Mouse (Mus musculus) megakaryocyte-erythroid progenitor cell, adult 5-6 weeks (primary cell): ENCODE measurements around the gene Tlx1. TPM values are rescaled to one million over a fixed set of nuclear protein-coding genes. Genes with fewer than 3 reads are reported as not detected.

Experiments
- ATAC-seq: replicated peaks from 2 replicates; pipeline ENCODE4 v1.8.0; 2016; ENCODE audit warnings: mild to moderate bottlenecking, inconsistent platforms; ENCODE audit not compliant: severe bottlenecking, poor library complexity, low FRiP score, low TSS enrichment
- total RNA-seq, 2 experiments: library from RNA; stranded (forward) in 1 of 2; stranded (reverse) in 1 of 2; fragments of 200-1000, 215-1000 nt in 1 of 2; fragments of >200 nt in 1 of 2; fragmentation: Nextera tagmentation in 1 of 2; gene quantifications; 2 replicates each; pipeline ENCODE4 v1.2.3; 2014 to 2017

The Tlx1 gene
- total RNA-seq (2014; fragmentation: Nextera tagmentation) (not detected in 2 replicates), total RNA-seq (2017) (not detected in 2 replicates)

DNA sequence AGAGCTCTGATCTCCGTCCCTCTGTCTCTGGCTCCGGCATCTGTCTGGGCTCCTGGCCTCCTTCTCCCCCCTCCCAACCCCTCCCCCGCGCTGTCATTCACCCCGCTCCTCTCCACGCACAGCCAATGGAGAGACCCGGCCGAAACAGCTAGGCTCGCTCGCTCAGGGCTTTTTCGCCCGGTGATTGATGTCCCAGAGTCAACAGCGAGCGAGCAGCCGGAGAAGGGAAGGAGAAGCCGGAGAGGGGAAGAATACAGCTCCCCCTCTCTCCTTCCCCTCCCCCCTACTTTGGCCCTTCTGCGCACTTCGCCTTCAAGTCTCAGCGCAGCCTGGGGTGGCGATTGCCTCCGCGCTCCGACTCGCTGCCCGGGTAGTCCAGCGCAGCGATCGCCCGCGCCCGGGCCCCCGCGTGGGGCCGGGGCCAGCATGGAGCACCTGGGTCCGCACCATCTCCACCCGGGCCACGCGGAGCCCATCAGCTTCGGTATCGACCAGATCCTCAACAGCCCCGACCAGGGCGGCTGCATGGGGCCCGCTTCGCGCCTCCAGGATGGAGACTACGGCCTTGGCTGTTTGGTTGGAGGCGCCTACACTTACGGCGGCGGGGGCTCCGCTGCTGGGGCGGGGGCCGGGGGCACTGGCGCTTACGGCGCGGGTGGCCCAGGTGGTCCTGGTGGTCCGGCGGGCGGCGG is at the start of gene Tlx1:
Gene Tlx1 (plus strand): TSS at position 191 of the 692 bp plus-strand sequence.
- no peak for ATAC-seq

- no peak for ATAC-seq
Observed at GRCm38 (mm10) chr19:45105591-45105990, 44.9 kb upstream of the Tlx1 start.

GRCm38 (mm10) chr19:45106689-45107088 is 43.8 kb upstream of the Tlx1 start:
- ATAC-seq = no peak

DNA sequence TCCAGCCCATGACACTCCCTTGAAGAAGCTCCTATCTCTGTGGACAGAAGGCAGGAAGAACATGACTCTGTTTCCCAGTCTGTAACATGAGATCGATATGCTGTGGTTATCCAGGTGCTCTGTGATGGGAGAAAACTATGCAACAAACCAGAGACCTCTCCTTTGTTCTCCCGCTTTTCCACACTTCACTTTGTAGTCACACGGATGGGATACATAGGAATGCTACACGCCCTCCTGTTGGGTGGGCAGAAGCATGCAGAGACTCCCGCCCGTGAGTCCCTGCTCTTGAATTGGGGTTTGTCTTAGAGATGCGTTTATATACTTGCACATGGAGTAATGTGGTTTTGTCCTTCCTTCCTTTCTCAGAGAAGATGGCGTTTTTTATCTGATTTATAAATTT is 39.8 kb upstream of the Tlx1 start:
- no peak for ATAC-seq

DNA sequence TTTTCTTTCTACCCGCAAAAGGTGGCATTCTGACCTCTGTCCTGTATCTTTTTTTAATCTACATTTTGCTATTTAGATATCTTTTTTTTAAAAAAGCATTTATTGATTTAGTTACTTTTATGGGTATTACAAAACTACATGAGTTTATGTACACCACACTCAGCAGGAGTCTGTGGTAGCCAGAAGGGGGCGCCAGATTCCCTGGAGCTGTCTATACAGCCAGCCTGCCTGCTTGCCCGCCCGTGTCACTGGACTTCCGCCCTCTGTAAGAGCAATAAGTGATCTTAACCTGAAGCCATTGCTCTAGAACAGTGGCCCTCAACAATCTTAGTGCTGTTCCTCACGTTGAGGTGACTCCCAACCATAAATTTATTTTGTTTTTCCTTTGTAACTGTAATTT is 38.0 kb upstream of the Tlx1 start:
- ATAC-seq = no peak

GRCm38 (mm10) chr19:45113791-45114460 is 36.6 kb upstream of the Tlx1 start:
- no peak for ATAC-seq

DNA sequence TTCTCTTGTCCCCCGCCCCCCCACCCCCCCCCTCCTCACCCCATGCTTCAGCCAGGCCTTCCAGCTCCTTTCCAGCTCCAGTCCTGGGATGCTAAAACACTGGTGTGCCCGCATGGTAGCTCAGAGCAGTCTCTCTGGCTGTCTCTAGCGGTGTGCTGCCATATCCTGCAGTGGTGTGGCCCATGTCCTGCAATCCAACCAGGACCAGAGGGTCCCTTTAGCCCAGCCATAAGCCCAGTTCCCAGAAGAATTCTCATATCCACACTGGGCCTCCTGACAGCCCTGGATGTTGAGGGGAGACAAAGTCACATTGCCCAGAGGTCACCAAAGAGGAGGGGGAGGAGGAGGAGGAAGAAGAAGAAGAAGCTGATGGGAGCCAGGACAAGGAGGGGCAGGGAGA is 35.7 kb upstream of the Tlx1 start:
- ATAC-seq = no peak

DNA sequence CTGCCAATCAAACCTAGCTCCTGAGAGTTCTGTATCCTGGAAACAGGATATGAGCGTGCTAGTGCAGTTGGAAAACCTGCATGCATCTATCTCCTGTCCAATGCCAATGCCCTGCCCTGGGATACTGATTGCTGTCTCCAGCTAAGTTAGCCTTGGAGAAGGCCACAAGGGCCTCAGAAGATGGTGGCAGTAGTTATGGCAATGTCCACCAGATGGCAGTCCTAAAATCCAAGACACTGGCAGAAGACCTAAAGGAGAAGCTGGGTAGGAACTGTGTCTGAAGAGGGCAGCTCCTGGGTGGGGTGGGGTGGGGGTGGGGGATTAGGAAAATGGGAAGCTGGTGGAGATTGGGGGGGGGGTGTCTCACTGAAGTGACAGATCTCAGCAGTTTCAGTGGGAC is 33.7 kb upstream of the Tlx1 start:
- ATAC-seq = no peak; the same call in 1 of the 2 replicates

GRCm38 (mm10) chr19:45131966-45132628 is 18.4 kb upstream of the Tlx1 start:
- ATAC-seq = no peak

GRCm38 (mm10) chr19:45142531-45142930 is 7.9 kb upstream of the Tlx1 start:
- ATAC-seq = no peak

- ATAC-seq = no peak
Observed at GRCm38 (mm10) chr19:45143214-45143895, 7.1 kb upstream of the Tlx1 start.

- ATAC-seq = no peak
Observed at GRCm38 (mm10) chr19:45147071-45147470, 3.4 kb upstream of the Tlx1 start.

DNA sequence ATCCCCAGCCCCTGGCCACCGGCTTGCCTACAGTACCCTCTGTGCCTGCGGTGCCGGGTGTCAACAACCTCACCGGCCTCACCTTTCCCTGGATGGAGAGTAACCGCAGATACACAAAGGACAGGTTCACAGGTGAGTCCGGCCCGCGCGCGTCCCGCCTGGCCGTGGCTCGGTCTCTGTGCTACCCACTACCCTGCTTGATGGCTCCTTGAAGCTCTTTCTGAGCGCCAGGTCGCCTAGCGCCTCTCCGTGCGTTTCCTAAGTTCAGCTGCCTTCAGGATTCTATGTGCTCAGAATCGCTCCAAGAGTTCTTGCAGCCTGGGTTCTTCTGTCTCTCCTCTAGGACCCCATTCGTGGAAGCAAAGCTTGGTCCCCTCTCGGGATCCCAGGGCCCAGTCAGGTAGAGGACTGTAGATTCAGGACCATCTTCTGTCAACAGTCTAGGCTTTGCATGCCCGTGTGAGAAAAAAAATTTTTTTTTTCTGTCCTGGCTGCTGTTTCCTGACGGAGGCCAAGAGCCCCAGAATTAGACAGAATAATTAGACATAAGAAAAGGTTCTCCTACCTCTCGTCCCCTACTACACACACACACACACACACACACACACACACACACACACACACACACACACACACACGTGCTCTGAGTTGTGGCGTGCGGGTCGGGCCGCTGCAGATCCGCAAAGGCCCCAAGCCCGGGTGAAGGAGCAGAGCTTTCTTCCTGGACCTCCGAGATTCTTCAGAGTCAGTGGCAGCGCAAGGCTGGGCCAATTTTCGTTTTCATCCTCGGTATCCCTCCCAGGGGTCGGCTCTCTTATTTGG is 1.1 kb downstream of the Tlx1 start:
- ATAC-seq = no peak

- no peak for ATAC-seq
Observed at GRCm38 (mm10) chr19:45152183-45152650, 1.7 kb downstream of the Tlx1 start.

DNA sequence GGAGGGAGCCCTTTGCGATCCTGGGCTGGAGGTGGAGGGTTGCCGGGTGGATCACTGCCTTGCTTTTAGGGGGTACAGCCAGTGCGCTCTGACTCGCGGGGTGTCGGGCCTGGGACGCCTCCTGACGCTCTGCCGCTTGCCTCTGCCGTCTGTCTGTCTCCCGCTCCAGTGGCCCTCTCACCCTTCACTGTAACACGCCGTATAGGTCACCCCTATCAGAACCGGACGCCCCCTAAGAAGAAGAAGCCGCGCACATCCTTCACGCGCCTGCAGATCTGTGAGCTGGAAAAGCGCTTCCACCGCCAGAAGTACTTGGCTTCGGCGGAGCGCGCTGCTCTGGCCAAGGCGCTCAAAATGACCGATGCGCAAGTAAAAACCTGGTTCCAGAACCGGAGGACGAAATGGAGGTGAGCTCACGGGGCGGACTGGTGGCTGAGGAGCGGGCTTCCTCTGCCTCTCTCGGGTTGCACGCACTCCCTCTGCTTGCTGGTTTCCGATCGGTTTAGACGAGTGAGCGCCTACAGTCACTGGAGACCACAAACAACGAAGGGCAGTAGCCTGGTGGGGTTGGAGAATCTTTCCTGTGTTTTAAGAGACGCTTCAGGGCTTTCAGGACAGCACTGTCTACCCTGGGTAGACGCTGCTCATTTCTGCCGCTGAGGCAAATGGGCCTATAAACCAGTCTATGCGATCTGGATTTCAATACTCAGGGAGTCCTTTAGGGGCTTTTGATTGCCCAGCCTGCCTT is 3.0 kb downstream of the Tlx1 start:
- no peak for ATAC-seq

- ATAC-seq = no peak
Observed at GRCm38 (mm10) chr19:45154059-45154386, 3.5 kb downstream of the Tlx1 start.

- no peak for ATAC-seq
Observed at GRCm38 (mm10) chr19:45154521-45154920, 4.0 kb downstream of the Tlx1 start.

- ATAC-seq = no peak
Observed at GRCm38 (mm10) chr19:45155141-45155790, 4.8 kb downstream of the Tlx1 start.
